8 mouse cellular contexts compared by ENCODE assay signal in the genomic region with DNA sequence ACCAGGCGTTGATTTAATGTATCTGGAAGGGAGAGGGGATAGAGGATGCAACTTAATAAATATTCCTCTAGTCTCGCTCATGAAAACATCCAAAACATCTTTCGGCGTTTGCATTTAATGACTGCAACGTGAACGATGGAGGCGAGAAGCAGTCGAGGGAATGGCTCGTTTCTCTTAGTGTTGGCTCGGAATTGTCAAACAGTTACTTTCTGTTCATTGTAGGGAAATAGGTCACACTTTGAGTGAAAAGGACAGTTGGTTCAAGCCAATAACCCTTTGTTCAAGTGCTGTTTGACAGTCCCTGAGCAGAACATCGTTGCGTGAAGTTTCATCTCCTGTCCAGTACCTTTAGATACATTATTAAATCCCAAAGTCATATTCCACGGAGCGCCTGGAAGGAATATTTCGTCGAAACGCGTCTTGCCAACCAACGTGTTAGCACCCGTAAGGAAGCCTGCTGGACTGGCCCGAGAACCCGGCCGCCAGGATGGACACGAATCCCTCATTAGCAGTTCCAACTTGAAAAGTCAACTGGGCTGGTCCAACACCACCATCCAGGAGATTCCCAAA. TPM values are rescaled to one million over a fixed set of nuclear protein-coding genes. Genes with fewer than 3 reads are reported as not detected.
DNase-seq lines count a peak whose midpoint lies in the region; ATAC-seq lines count a peak whose summit lies in the region.

No protein-coding gene starts in this region.

- 0% methylated on average over 24 of the region's 24 CpGs for WGBS in hindbrain, embryonic 13.5 days
- WGBS in liver, embryonic 13.5 days (ENCODE audit: insufficient replicate concordance), result 1% methylated on average over 24 of the region's 24 CpGs

- peak; percentile 62 for DNase-seq in 3134 (ENCODE audit: extremely low read depth, insufficient read length, low spot score)
- DNase-seq in liver, embryonic 13.5 days, result peak; percentile 5
- peak; percentile 27 for DNase-seq in retina, postnatal 7 days (ENCODE audit: low read depth, low spot score)
- no peak for DNase-seq in right cerebral cortex, postnatal 4 days

- H3K9me3 ChIP-seq in erythroblast, embryonic 14.5 days (ENCODE audit: control insufficient read depth, low read length), result no peaks in the 10 kb centered on the region
- H3K9me3 ChIP-seq in hindbrain, embryonic 13.5 days, result no peaks in the 10 kb centered on the region
- no peaks in the 10 kb centered on the region for H3K9me3 ChIP-seq in liver, embryonic 13.5 days (replicated peaks)

- ATAC-seq in erythroblast, adult 5-6 weeks (replicated peaks; ENCODE audit: low FRiP score, poor library complexity, severe bottlenecking), result no peak
- ATAC-seq in hindbrain, embryonic 13.5 days (ENCODE audit: low FRiP score), result no peak
- no peak for ATAC-seq in liver, embryonic 13.5 days (ENCODE audit: low read depth)

- H3K27me3 ChIP-seq in erythroblast, embryonic 14.5 days (ENCODE audit: control insufficient read depth), result peaks cover 77% of the 10 kb centered on the region
- no peaks in the 10 kb centered on the region for H3K27me3 ChIP-seq in hindbrain, embryonic 13.5 days
- H3K27me3 ChIP-seq in liver, embryonic 13.5 days, result peaks cover 74% of the 10 kb centered on the region

- peaks cover 49% of the 10 kb centered on the region for H3K4me1 ChIP-seq in erythroblast, embryonic 14.5 days (ENCODE audit: control insufficient read depth)
- no peaks in the 10 kb centered on the region for H3K4me1 ChIP-seq in brown adipose tissue, adult 24 weeks (ENCODE audit: control insufficient read depth, insufficient read depth, insufficient read length, low read length)
- H3K4me1 ChIP-seq in hindbrain, embryonic 13.5 days (replicated peaks), result peaks cover 7% of the 10 kb centered on the region
- H3K4me1 ChIP-seq in liver, embryonic 13.5 days (replicated peaks), result peaks cover 45% of the 10 kb centered on the region

- peak overlapping the region; percentile 99 for H3K9ac ChIP-seq in hindbrain, embryonic 13.5 days
- peak overlapping the region; percentile 51 for H3K9ac ChIP-seq in liver, embryonic 13.5 days

- H3K36me3 ChIP-seq in erythroblast, embryonic 14.5 days (ENCODE audit: control insufficient read depth), result no peaks in the 10 kb centered on the region
- H3K36me3 ChIP-seq in hindbrain, embryonic 13.5 days, result peaks cover 10% of the 10 kb centered on the region
- no peaks in the 10 kb centered on the region for H3K36me3 ChIP-seq in liver, embryonic 13.5 days

- H3K4me2 ChIP-seq in hindbrain, embryonic 13.5 days, result peak overlapping the region; percentile 65
- H3K4me2 ChIP-seq in liver, embryonic 13.5 days, result peak overlapping the region; percentile 84

- H3K4me3 ChIP-seq in erythroblast, embryonic 14.5 days (replicated peaks), result peak overlapping the region; percentile 62
- peak overlapping the region; percentile 94 for H3K4me3 ChIP-seq in brown adipose tissue, adult 24 weeks (ENCODE audit: insufficient read depth, low read depth, low read length)
- H3K4me3 ChIP-seq in hindbrain, embryonic 13.5 days, result peak overlapping the region; percentile 84
- H3K4me3 ChIP-seq in liver, embryonic 13.5 days (replicated peaks), result peak overlapping the region; percentile 67

- peak overlapping the region; percentile 88 for H3K27ac ChIP-seq in brown adipose tissue, adult 24 weeks (replicated peaks; ENCODE audit: low read depth, low read length)
- H3K27ac ChIP-seq in hindbrain, embryonic 13.5 days, result peak overlapping the region; percentile 99
- peak overlapping the region; percentile 61 for H3K27ac ChIP-seq in liver, embryonic 13.5 days

RNA-seq across cellular contexts. Expression of a gene that starts 1.5 kb away (rescaled TPM):
- 0.33 and 0.35 TPM in 2 replicates for polyA plus RNA-seq in erythroblast, embryonic 14.5 days (2012)
- total RNA-seq in erythroblast, adult 5-6 weeks (2015; ENCODE audit: low replicate concordance), result 9.0 and 13.6 TPM in 2 replicates
- 10.9 and 14.5 TPM in 2 replicates for total RNA-seq in erythroblast, adult 5-6 weeks (2017; ENCODE audit: low replicate concordance)
- 39.9 and 44.6 TPM in 2 replicates for polyA plus RNA-seq in brown adipose tissue, adult 24 weeks (2012; ENCODE audit: insufficient read depth, insufficient read length, missing spikeins)
- polyA plus RNA-seq in hindbrain, embryonic 13.5 days (2015; fragmentation: Nextera tagmentation; extraction: Ambion mirVana), result 254 and 257 TPM in 2 replicates
- 20.8 and 21.3 TPM in 2 replicates for polyA plus RNA-seq in liver, embryonic 13.5 days (2015; fragmentation: Nextera tagmentation; extraction: Ambion mirVana)

Comparison
In these comparisons a context has a peak if more than half of its experiments do, and no peak if none do; other contexts are left out.
1. RNA of a gene that starts 1.5 kb away (polyA plus RNA-seq): 254 to 257 TPM in hindbrain, embryonic 13.5 days, 39.9 to 44.6 TPM in brown adipose tissue, adult 24 weeks and 20.8 to 21.3 TPM in liver, embryonic 13.5 days; 0.33 to 0.35 TPM in erythroblast, embryonic 14.5 days; every median in the first group is over 10 times any median in the second.
2. Peak in every context shown above with its lines, with median percentiles within 50 percentile points of each other: H3K4me3 ChIP-seq and H3K27ac ChIP-seq.